Mouse (Mus musculus): ENCODE data around the gene Sobp. TPM values are rescaled to one million over a fixed set of nuclear protein-coding genes. Genes with fewer than 3 reads are reported as not detected.

Sobp gene
- total RNA-seq, 1 experiment from 2014 or later: not detected

DNA sequence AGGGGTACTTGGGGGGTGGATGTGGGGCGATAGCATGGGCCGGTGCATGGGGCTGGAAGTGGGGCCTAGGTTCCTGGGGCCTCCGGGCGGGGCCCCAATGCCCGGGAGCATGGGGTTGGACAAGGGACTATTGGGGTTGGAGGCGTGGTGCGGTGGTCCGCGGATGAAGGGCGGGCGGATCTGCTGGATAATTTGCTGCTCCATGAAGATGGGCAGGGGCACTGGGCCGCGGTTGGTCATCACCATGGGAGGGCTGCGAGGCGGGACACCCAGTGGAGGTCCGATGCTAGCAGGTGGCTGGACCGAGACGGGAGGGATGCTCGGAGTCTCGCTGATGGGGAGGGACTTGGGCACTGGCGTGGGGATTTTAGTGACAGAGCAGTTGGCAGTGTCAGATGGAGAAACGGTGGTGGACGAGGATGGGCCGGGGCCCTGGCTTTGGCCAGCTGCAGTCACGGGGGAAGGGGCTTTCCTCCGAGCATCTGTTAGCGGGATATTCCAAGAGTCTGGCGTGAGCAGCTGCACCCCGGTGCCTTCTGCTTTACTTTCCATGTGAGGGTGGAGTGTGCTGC, 152.1 kb downstream of the Sobp start:
- ATAC-seq (replicated peaks in 1 of 2; ENCODE audit: insufficient read depth in 1 of 2, low FRiP score in 2 of 2, low TSS enrichment in 1 of 2, low read depth in 1 of 2, poor library complexity in 2 of 2, severe bottlenecking in 2 of 2): no peak

DNA sequence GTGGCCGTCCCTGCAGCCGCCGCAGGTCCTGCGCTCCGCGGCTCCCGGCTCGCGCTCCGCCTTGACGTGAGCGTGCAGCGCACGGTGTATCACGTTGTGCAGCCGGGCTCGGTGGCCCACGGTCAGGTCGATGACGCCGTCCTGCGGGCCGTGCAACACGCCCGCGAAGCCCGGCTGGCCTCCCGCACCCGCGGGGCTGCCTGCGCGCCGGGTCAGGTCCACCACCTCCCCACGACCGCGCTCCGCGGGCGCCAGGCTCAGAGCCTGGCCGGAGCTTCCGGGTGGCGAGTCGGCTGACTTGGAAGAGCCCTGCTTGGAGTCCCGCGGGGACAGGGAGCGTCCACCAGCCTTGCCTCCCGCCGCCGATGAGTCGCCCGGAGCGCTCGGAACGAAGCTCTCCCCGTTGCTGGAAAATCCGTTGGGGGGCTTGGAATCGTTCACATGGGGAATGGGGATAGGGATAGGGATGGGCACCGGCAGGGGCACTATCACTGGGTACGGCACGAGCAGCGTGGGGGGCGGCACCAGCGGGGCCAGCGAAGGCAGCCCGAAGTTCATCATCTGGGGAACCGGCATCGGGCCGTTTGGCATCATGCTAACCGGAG, 152.7 kb downstream of the Sobp start:
- no peak for ATAC-seq (replicated peaks in 1 of 2; ENCODE audit: insufficient read depth in 1 of 2, low FRiP score in 2 of 2, low TSS enrichment in 1 of 2, low read depth in 1 of 2, poor library complexity in 2 of 2, severe bottlenecking in 2 of 2)

DNA sequence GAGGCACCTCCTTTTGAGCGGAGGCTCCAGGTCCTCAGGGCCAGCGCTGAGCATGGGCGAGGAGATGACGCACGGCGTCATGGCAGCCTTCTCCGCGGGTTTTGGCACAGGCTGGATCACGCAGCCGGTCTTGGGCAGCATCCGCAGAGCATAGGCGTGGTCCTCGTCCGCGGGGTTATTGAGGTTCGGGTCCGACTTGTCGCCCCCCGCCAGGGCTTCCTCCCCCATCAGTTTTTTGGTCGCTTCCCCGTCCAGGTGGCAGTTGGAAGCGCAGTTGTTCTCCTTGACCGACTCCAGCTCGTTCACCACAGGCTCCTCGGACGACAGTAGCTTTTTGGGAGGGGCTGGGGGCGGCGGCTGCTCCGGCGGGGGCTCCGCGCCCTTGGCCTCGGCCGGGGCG, 153.3 kb downstream of the Sobp start:
- ATAC-seq (replicated peaks in 1 of 2; ENCODE audit: insufficient read depth in 1 of 2, low FRiP score in 2 of 2, low TSS enrichment in 1 of 2, low read depth in 1 of 2, poor library complexity in 2 of 2, severe bottlenecking in 2 of 2): peak in 1 of 2 experiments; percentile 65; a peak in 1 of 4 replicates

DNA sequence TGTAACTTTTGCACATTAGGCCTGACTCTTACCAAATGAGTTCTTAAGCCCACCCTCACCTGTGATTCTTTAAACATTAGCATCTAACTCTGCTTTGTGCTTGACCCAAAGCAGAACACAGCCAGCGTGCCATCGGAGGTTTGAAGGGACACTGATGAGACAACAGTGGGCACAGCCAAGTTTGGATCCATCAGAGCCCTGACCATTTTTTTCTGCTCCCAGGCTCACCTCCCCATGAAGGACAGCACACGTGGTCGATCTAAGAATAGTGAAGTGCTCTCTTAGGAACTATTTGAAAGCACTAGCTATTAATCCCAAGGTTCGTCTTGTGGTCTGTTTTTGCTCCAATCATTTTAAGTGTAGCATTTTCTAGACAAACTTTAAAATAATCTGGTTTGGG, 159.5 kb downstream of the Sobp start:
- no peak for ATAC-seq (replicated peaks in 1 of 2; ENCODE audit: insufficient read depth in 1 of 2, low FRiP score in 2 of 2, low TSS enrichment in 1 of 2, low read depth in 1 of 2, poor library complexity in 2 of 2, severe bottlenecking in 2 of 2)

DNA sequence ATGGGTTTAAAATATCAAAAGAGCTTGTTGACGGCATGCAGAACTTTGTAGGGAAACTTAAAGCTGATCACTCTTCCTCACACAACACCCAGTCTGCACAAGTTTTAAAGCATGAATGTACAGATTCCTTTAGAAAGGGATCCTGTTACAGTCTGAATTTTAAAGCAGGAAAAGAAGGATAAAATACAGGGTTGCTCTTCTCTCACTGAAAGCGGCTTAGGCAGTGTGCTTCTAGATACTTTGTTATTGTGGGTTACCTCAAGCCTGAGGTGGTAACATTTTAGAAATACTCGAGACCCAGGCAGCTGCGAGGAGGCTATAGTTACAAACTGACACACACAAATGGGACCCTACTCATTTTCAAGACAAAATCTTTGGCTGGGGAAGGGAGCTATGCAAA, 160.0 kb downstream of the Sobp start:
- ATAC-seq (replicated peaks in 1 of 2; ENCODE audit: insufficient read depth in 1 of 2, low FRiP score in 2 of 2, low TSS enrichment in 1 of 2, low read depth in 1 of 2, poor library complexity in 2 of 2, severe bottlenecking in 2 of 2): no peak

DNA sequence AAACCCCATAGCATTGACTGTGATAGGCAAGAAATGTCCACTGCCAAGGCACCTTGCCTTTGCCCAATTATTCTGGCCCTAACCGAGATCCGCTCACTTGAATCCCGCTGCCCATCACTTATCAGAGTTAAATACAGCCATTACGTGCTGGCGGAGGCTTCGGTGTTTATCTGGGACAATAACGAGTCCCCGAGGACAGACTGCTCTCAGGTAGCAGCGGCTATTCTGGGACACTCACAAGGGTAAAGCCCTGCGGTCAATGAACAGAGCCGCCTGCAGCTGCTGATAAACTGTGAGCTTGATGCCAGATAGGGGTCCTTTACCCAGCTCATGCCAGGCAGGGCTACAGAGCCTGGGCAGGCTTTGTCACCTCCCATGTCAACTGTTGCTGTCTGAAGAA, 166.2 kb downstream of the Sobp start:
- no peak for ATAC-seq (replicated peaks in 1 of 2; ENCODE audit: insufficient read depth in 1 of 2, low FRiP score in 2 of 2, low TSS enrichment in 1 of 2, low read depth in 1 of 2, poor library complexity in 2 of 2, severe bottlenecking in 2 of 2)

DNA sequence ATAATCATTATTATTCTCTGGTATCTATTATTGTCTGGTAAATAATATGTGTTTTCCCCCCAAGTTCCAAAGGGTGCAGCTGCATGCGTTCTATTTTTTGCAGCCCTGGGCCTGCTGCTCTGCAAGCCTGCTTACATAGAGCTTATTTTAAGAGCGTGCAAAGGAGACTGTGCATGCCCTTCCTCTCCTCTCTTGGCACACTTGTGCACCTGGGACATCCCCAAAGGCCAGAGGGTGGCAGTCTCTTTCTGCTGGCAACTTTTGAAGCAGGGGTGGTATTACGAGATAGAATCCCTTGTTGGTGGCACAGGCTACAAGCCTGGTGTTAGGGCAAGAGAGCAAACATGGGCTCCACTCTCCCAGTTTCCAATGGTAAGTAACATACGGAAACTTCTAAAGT, 167.8 kb downstream of the Sobp start:
- ATAC-seq (replicated peaks in 1 of 2; ENCODE audit: insufficient read depth in 1 of 2, low FRiP score in 2 of 2, low TSS enrichment in 1 of 2, low read depth in 1 of 2, poor library complexity in 2 of 2, severe bottlenecking in 2 of 2): no peak

DNA sequence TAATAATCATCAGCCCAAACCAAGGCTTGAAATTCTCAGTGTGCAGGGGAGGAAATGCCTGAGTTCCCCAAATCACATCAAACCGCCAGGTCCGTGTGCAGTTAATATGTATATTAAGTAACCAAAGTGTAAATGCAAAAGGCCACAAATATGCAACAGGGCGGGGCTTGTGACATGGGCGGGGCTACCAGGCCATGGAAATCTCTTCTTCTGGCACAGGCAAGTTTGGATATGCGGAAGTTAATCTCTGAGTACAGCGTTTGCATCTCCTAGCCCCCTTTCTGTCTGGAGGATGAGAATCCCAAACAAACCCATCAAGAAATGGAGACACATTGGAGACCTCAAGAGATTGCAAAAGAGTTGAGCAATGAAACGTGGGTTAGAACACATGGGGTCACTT, 168.7 kb downstream of the Sobp start:
- no peak for ATAC-seq (replicated peaks in 1 of 2; ENCODE audit: insufficient read depth in 1 of 2, low FRiP score in 2 of 2, low TSS enrichment in 1 of 2, low read depth in 1 of 2, poor library complexity in 2 of 2, severe bottlenecking in 2 of 2)

DNA sequence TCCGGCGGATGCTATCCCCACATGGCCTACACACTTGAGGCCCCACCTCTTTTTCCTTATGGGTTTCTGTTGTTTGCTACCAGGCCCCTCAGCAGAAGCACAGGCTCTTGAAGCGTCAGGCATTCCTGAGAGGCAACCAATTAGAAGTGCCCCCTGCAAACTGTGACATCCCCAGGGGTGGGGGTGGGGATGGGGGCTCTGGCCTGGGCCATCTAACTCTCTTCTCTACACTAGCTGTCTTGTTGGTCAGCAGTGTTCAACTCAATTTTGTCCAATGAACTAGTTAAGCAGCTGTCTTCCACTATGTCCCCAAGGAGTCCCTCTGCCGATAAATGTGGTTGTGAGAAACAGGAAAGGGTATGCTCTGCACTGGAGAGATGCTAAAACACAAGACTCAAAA, 169.3 kb downstream of the Sobp start:
- ATAC-seq (replicated peaks in 1 of 2; ENCODE audit: insufficient read depth in 1 of 2, low FRiP score in 2 of 2, low TSS enrichment in 1 of 2, low read depth in 1 of 2, poor library complexity in 2 of 2, severe bottlenecking in 2 of 2): no peak

DNA sequence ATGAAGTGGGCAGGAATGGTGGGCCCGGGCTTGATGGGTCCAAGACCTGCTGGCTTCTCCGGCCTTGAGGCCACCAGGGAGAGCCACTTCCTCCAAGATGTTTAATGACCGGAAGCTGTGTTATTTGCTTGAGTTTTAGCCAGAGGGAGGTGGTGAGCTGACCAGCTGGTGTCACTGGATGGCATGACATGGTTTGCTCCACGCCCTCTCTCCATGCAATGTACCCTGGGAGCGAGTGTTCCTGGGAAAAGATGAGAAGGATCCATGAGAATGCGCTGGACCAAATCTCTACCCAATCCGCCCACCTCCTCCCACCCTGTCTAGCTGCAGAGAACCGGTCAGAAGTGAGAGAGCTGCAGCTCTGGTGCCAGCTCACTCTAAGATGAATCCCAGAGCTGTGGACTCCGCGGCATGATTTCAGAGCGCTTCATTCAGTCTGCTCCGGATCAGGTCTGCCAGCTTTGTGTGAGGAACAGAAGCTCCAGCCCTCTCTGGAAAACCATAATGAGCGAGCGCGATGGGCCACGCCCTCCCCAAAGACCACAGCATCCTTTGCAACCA, 170.1 kb downstream of the Sobp start:
- no peak for ATAC-seq (replicated peaks in 1 of 2; ENCODE audit: insufficient read depth in 1 of 2, low FRiP score in 2 of 2, low TSS enrichment in 1 of 2, low read depth in 1 of 2, poor library complexity in 2 of 2, severe bottlenecking in 2 of 2)

DNA sequence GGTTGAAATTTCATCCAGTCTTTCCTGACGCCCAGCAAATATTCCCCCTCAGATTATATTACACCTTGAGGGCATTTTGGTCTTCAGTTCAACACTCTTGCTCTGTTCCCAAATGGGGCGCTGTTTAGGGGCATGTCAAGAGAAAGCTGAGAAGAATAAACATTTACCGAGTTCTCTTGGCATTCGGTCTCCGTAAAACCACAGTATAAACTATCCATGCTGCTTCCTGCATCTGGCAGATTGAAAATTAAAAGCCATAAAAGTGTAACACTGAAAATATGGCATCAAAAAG, 170.9 kb downstream of the Sobp start:
- ATAC-seq (replicated peaks in 1 of 2; ENCODE audit: insufficient read depth in 1 of 2, low FRiP score in 2 of 2, low TSS enrichment in 1 of 2, low read depth in 1 of 2, poor library complexity in 2 of 2, severe bottlenecking in 2 of 2): no peak

DNA sequence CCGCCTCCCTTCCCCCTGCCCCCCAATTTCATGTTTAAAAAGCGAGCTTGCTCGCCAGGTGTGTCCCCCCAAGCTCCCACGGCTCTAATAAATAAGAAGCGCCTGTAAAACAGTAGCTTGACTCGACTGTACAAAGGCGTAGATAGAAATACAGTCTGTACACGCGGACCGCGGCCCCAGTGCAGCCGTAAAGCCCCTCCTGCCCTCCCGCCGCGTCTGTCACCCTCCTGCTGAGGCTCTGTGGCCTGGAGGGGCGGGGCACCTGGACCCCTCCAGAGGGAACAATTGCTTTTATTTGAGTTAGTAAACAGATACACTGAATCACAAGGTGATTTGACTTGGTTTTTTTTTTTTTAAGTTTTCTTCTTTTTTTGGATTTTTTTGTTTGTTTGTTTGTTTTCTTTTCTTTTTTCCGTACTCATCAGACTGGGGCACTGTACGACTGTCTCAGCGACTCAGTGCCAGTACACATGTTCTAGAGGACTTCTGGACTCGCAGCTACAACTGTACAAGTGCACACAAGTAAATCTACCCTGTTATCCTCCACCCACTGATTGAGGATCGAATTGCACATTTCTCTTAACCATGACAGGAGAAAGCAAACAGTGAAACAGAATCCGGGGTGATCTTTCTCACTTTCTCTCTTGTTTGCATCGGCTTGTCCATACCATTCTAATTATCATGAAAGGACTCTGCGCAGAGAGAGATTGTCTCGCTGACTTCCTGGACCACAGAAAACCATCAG, 171.4 kb downstream of the Sobp start:
- ATAC-seq (replicated peaks in 1 of 2; ENCODE audit: insufficient read depth in 1 of 2, low FRiP score in 2 of 2, low TSS enrichment in 1 of 2, low read depth in 1 of 2, poor library complexity in 2 of 2, severe bottlenecking in 2 of 2): no peak

DNA sequence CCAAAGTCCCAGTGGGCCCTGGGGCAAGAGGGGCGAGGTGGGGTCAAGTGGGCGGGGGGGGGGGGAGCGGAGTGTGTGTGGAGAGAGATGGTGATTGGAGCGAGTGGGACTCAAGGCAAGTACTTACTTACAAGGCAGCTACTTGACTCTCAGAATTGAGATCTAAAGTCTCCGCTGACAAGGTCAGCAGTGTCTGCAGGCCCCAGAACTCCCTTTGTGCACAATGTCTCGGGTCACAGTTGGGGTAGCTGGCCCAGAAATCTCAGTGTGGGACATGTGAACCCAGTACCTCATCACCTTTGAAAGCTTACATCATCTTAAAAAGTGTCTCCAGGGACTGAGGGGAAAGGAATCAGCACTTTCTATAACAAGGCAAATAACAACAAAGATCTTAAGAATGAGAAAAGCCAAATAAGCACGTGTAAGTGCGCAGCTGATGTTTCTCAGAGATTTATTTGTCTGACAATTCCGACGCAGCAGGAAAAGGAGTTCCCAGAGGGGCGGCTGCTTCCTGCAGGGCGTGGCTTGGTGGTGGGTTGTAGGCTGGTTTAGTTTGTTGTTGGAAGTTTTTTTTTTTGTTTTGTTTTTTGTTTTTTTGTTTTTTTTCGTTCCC, 172.2 kb downstream of the Sobp start:
- no peak for ATAC-seq (replicated peaks in 1 of 2; ENCODE audit: insufficient read depth in 1 of 2, low FRiP score in 2 of 2, low TSS enrichment in 1 of 2, low read depth in 1 of 2, poor library complexity in 2 of 2, severe bottlenecking in 2 of 2)

DNA sequence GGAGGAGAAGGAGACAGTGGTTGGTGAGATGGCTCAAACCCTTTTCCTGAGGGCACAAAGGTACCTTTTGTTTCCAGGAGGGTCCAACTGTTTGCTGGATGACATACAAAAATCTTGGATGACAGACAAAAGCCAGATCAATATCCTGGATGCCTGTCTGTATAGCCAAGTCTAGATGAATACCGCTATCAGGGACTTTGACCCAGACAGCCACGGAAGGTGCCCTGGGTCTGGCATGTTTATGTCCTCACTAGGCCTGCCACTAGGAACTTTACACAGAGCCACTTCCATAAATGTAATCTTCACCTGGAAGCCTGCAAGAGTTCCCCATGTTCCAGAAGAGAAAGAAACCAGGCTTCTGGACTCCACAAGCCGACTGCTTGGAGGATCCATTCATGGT, 172.9 kb downstream of the Sobp start:
- no peak for ATAC-seq (replicated peaks in 1 of 2; ENCODE audit: insufficient read depth in 1 of 2, low FRiP score in 2 of 2, low TSS enrichment in 1 of 2, low read depth in 1 of 2, poor library complexity in 2 of 2, severe bottlenecking in 2 of 2)

DNA sequence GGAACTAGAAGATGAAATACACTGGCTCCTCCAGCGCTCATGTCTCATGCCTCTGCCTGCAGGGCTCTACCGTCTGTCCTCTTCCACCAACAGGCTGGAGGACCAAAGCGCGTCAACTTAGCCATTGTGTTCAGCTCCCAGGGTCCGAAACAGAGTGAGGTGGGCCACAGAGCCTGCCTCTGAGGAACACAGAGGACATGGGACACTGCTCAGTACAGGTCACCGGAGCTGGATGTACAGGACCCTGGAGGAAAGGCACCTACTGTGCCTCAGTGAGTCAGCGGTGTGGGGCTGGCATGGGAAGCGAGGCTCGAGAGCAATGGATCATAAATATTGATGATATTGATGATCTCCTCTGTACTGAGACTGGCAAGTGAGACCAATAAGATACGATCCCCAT, 175.0 kb downstream of the Sobp start:
- no peak for ATAC-seq (replicated peaks in 1 of 2; ENCODE audit: insufficient read depth in 1 of 2, low FRiP score in 2 of 2, low TSS enrichment in 1 of 2, low read depth in 1 of 2, poor library complexity in 2 of 2, severe bottlenecking in 2 of 2)

DNA sequence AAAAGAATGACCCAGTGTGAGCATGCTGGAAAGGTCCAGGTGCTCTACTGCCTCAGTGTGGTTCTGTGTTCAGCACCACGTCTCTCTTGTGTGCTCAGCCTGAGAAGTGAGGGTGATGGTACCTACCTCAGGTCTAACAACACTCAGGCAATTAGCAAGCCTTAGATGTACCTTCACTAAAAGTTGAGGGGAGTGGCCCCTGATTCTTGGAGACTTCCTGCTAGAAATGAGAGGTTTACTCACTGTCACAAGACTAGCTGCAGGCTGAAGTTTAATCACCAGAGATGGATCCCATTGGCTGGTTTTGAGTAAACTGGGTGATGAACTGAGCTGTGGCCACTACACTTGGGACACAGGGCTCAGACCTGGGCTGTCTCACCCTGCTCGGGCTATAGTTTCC, 177.1 kb downstream of the Sobp start:
- ATAC-seq (replicated peaks in 1 of 2; ENCODE audit: insufficient read depth in 1 of 2, low FRiP score in 2 of 2, low TSS enrichment in 1 of 2, low read depth in 1 of 2, poor library complexity in 2 of 2, severe bottlenecking in 2 of 2): no peak

DNA sequence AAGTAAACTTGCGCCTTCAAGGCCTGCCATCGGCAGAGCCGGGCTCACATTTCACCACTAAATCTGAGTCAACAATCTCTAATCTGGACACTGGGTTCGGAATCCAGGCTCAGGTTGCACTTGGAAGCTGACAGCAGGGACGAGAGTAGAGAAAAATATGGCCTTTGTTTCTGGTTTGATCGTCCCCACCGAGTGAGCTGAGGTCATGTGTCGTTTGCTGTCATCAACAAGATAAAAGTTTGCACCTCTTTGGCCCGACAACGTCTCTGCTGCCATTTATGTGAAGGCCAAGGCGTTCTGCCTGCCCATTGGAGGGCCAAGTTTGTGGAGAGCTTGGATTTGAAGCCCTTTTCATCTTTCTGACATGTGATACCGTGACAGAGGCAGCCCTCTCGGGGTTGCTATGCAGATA, 178.8 kb downstream of the Sobp start:
- no peak for ATAC-seq (replicated peaks in 1 of 2; ENCODE audit: insufficient read depth in 1 of 2, low FRiP score in 2 of 2, low TSS enrichment in 1 of 2, low read depth in 1 of 2, poor library complexity in 2 of 2, severe bottlenecking in 2 of 2)

DNA sequence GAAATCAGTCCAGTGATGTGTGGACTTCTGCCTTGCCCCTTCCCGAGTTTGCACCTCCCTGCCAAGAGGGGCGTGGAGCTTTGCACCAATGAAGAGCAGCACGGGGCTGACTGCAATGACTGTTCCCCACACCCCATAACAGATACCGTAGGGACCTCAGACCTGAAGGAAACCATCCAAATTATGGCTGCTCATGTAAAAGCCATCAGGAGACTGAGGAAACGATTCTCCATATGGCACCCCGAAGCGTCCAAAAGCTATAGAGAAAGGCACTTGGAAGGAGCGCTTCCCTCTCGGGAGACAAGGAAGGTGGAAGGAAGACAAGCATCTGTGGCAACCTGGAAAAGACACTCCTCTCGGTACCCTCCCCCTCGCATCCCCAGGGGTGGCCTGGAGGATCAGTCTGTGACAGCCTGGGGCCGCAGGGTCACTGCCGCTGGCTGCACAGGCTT, 180.0 kb downstream of the Sobp start:
- ATAC-seq (replicated peaks in 1 of 2; ENCODE audit: insufficient read depth in 1 of 2, low FRiP score in 2 of 2, low TSS enrichment in 1 of 2, low read depth in 1 of 2, poor library complexity in 2 of 2, severe bottlenecking in 2 of 2): no peak

All from hematopoietic stem cell, adult 5-6 weeks (primary cell).